Mouse (Mus musculus): ENCODE measurements around the gene Cryge.
"Not testable (repeated sequence)": the region's sequence is repeated elsewhere in the genome, so short reads cannot be mapped to it uniquely, and the experiment has no call there.

Cryge gene

DNA sequence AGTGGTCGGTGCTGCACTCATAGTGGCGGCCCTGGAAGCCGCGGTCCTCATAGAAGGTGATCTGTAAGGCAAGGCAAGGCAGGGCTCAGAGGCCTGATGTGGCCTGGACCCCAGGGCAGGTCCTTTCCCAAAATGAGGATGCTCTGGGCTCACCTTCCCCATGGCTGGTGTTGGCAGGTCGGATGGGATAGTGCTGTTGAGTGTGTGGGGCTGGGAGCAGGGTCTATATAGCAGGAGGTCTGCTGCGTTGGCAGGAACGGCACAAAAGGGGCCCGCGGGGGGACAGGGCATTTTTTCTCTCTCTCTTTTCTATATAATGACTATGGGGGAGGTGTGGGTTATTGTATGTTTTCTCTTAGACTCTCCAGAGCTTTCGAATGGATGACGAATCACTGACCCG is at the start of gene Cryge:
Cryge (minus strand) TSS at position 198 of the 400 bp plus-strand sequence.
- not testable (repeated sequence) for DNase-seq (ENCODE audit: low read depth, low spot score)

DNA sequence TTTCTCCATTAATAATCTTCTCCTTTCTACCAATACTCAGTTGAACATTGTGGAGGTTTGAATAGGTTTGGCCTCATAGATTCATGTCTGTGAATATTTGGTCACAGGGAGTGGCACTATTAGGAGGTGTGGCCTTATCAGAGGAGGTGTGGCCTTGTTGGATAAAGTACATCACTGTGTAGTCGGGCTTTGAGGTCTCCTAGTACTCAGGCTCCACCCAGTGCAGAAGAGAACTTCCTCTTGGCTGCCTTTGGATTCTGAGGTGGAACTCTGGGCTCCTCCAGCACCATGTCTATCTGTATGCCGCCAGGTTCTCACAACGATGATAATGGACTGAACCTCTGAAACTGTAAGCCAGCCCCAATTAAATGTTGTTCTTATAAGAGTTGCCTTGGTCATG is 46.0 kb upstream of the Cryge start:
- DNase-seq (ENCODE audit: low read depth, low spot score) = no peak

DNA sequence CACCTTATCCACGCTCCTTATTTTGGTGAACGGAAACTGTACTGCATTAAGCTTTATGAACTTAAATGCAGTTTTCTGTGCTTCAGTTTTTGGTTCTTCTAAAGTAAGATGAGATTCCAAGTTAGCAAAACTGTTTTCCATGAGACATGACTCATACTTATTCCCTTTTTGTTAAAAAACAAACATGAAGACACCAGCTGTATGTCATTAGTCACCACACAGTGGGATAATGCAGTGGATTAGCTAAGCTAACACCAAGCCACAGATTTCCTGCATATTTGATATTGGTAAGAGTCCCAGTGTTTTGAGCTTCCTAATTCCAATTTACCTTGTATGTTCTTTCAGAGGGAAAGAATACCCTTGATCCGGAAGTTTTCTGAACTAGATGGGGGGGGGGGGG is 40.6 kb upstream of the Cryge start:
- DNase-seq (ENCODE audit: low read depth, low spot score) = peak; percentile 9

DNA sequence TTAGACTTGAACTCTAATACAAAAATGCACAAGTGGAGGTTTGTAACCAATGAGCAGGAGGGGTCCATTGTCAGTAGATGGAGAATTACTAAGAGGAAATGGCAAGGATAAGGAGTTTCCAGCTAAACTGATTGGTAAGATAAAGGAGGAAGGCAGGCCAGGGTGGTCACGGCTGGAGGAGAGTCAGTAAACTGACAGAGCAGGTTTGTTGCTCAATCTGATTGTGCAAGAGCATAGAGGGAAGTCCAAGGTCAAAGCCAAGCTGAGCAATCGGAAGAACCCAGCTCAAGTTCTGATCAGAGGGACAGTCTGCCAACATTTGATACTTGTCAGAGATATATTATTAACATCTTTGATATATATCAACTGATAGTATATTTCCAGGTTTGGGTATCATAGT is 39.4 kb upstream of the Cryge start:
- no peak for DNase-seq (ENCODE audit: low read depth, low spot score)

DNA sequence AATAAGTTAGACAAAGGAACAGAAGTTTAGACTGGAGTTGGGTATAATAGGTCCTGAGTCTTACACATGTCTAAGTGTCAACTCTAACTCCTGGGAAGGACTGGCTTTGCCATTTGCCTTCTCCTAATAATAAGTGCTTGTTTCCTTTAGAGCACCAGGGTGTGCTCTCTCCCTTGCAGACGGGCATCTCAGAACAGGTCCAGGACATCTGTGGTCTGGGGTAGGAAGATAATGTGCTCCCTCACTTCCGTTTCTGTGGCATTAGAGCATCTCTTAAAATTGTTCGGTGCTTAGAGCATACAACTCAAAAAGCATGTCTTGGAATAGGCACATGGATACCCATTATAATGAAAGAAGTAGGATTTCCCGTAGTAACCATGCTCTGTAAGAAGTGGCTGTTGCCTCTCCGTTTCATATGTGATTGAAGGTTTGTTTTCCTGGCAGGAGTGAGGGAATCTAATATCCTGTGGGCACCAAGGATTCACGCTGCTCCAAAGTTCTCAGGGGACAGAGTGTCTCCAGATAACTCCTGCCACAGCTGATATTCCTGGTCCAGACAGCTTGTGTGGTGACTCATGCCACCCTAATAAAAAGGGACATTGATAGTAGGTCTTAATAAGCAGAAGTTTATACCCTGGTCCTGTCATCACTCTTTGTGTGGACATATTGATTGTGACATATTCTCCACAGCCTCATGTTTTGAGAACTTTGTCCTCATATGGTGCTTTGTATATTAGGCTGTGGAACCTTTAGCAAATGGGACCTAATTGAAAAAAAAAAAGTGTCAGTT is 37.8 kb upstream of the Cryge start:
- no peak for DNase-seq (ENCODE audit: low read depth, low spot score)

DNA sequence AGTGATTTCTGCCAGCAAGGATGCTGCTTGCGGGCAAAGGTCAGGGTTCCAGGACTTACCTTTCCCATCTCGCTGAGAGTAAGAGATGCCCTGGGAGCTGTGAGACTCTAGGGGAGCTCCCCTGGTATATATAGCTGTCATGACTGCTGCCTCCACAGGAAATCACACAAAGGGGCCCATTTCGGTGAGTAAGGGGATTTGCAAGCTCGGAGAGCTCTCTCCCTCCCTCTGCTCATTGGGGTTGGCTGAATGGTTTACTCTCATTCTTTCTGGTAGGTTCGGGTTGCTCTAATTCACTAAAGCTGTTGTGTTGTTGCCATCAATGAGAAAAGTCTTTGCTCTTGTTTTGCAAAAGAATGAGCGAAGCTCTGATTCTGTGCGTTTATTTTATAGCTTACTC is 31.2 kb upstream of the Cryge start, which contains the start of gene Crygb:
Crygb (minus strand) TSS at position 101 of the 400 bp plus-strand sequence.
- no peak for DNase-seq (ENCODE audit: low read depth, low spot score)

DNA sequence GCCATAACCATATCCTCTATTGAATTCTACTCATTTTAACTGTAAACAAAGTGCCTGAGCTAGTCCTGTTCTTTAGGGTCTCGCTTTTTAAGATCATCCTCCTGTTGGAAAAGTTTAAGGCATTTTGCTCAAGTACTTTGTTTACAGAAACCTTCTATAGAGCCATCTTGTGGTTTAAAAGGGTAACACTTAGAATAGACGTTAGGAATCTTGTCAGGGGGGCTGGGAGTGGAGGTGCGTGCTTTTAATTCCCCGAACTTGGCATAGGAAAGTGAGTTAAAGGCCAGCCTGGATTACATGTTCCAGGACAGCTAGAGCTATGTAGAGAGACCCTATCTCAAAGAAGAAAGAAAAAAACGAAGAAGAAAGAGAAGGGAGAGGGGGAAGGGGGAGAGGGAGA is 24.7 kb upstream of the Cryge start:
- DNase-seq (ENCODE audit: low read depth, low spot score) = no peak

DNA sequence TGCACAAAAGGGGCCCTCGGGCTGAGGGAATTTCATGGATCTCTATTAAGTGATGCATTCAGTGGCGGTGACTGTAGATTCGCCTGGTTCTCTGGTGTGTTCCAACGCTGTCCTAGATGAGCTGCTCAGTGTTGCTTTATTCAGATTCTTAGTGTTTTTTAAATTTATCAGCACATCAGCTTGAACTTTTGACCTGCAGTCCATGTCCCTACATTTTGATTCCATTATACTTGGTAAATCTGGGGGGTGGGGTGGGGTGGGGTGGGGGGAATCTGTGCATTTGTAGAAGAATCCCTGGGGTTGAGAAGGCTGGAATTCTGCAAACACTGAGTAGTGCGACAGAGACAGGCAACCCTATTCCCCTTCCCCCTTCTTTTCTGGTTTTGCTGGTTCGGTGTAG is 22.6 kb upstream of the Cryge start, which contains the start of gene Crygc:
Crygc (minus strand) TSS at position 101 of the 400 bp plus-strand sequence.
- no peak for DNase-seq (ENCODE audit: low read depth, low spot score)

DNA sequence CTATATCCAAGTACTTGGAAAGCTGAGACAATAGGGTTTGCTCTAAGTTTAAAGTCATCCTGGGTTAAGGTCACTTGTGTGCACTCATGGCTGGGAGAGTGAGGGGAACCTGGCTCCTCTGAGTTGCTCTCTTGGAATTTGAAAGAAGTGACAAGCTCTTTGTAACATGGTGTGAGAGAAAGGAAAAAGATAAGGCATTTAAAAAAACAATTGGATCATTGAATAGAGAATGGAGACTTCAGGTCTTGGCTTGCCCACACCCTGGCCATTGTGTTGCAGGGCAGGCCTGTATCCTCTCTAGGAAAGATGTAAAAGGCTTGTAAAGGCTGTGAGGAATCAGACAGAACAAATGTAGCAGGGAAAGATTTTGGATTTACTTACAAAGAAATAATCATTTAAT is 16.9 kb upstream of the Cryge start:
- DNase-seq (ENCODE audit: low read depth, low spot score) = no peak

DNA sequence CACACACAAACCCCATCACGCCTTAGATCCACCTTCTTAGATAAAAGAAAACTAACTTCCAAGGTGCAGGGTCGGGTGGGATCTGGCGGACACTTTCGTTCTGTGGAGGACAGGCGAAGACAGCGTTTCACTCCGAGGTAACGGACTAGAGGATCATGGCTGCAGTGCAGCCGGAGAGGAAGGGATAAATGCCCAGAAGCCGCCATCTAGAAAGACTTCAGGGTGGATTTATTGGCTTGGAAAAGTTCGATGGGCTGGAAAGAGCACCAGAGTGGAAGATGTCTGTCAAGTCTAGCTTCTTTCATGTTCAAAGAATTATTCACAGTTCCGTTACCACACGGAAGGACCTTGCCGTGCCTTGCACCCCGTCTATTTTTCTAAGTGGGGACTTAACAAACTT is 13.3 kb upstream of the Cryge start:
- DNase-seq (ENCODE audit: low read depth, low spot score) = no peak

DNA sequence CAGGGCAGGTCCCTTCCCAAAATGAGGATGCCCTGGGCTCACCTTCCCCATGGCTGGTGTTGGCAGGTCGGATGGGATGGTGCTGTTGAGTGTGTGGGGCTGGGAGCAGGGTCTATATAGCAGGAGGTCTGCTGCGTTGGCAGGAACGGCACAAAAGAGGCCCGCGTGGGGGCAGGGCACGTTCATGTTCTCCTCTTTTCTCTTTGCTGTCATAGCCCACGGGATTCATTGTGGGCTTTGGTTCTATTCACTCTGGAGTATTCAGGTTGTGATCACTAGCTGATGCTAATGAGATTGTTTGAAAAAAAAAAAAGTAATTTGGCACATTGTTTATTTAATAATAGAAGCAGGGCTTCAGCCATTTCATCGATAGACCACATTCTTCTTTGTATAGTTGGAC is 12.4 kb upstream of the Cryge start, which contains the start of gene Crygd:
Crygd (minus strand) TSS at position 101 of the 400 bp plus-strand sequence.
- no peak for DNase-seq (ENCODE audit: low read depth, low spot score)

DNA sequence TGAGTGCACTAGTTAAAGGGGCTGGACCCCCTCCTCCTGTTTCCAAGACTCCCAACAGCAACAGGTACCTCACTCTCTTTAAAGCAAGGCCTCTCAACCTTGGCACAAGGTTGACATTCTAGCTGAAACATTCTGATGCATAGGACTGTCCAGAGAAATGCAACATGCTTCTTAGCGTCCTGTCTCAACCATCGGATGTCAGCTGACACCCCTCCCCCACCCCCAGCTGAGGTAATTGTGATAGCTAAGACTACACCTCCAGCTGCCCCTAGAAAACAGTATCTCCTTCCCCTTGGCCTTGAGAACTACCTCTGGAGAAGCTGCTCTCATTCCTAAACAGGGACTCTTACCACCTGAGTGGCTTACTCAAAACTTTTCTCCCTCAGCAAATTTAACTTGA is 1.2 kb upstream of the Cryge start:
- DNase-seq (ENCODE audit: low read depth, low spot score) = no peak

DNA sequence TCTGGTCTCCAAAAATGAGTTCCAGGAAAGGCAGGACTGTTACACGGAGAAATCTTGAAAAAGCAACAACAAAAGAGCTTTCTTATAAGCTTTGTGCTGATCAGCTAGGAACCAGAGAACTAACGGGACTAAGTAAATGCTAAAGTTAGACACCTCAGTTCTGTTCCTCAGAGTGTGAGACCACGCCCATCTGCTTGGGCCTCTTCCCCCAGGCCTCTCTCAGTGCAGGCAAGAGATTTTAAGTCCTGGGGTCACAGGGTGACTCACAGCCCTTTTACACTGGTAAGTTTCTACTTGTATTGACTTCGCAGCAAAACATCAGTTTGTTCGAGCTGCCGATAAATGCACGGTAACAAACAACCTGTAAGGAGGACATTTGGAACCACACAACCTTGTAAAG is 747 bp upstream of the Cryge start:
- DNase-seq (ENCODE audit: low read depth, low spot score) = no peak

DNA sequence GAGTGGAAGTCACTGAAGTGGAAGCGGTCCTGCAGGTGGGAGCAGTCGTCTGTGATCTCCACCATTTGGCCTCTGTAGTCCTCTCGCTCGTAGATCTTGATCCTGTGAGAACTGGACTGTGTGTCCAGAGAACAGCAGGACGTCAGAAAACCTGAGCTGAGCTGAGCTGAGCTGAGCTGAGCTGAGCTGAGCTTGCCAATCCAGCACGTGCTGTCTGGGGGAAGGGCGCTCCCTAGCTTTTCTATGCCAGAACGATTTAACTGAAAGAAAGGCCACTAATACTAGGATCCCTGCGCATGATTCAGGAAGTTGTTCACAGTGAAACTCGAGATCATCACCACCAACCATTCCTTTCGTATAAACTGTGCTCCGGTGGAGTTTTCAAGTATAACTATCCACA is 2.2 kb downstream of the Cryge start:
- no peak for DNase-seq (ENCODE audit: low read depth, low spot score)

DNA sequence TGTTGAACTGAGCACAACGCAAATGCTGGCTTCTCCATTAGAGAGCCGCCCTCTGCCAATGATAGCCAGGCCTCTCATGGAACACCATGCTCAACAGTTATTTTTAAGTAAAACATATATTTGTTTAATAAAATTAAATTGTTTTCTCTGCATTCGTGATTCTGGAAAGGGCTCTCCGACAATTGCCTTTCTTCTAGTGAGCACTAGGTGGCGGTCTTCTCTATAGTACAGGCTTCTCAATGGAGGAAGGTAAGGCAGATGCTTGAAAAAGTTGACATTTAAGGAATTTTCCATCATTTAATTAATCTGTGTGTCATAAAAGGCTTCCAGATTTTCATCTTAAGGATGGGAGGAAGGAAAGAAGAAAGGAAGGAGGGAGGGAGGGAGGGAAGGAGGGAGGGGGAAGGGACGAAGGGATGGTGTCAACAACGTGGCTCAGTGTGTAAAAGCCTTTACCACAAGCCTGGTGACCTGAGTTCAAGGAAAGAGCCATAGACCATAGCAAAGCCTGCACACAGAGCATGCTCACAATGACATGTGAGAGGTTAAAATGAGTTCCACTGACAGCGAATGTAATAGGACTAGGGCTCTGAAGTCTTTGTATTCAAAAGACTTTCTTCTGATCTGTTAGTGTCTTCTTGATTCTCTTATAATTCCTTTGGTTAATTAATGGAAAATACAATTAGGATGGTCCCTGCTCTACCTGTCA is 4.4 kb downstream of the Cryge start:
- peak; percentile 8 for DNase-seq (ENCODE audit: low read depth, low spot score)

DNA sequence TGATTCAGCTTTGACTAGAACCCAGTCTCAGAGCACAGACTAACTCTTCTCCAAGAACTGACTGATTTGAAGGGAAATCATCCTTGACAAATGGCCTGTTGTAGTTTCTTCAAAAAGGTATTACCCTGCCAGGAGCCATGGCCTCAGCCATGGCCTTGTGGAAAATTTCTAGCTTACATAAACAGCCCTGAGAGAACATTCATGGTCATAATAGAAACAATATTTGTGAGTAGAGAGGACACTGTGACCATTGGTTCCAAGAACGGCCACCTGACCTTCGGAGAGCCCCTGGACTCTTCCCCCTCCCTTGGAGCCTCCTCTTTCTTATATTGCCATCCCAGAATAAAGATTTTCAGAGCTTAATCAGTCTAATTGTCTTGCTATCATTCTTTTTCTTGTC is 7.5 kb downstream of the Cryge start:
- no peak for DNase-seq (ENCODE audit: low read depth, low spot score)

DNA sequence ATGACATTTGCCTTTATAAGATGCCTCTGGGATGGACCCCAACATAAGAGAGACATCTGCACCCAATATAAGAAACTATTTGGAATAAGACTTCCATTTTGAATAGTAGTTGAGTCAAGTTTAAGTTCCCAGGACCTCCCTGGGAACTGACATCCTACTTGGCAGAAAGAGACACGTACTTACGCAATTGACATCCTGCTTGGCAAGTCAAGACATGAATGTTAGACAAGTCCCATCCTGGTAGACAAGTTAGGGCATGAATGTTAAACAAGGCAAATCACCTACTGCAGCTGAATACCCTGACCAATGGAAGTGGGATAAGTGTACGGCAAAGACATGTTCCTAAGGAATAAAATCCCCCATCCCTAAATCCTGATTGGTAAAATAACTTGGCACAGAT is 9.1 kb downstream of the Cryge start:
- DNase-seq (ENCODE audit: low read depth, low spot score) = no peak

DNA sequence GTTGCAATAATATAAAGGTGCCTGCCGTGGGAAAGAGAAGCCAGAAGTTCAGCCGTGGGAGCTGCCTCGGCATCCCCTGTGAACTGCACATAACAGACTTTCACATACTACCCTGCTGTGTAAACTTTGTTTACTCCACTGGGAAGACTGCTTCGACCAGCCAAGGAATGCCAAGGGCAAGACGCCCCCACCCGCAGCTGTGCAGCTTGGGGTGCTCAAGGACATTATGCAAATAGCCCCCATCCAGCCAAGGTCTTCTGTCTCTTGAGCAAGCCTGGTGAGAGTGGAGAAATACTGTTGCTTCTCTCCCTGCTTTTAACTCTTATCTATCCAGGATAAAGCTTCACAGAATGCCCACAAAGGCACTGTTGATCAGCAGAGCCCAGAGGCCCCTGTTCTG is 10.1 kb downstream of the Cryge start:
- no peak for DNase-seq (ENCODE audit: low read depth, low spot score)

DNA sequence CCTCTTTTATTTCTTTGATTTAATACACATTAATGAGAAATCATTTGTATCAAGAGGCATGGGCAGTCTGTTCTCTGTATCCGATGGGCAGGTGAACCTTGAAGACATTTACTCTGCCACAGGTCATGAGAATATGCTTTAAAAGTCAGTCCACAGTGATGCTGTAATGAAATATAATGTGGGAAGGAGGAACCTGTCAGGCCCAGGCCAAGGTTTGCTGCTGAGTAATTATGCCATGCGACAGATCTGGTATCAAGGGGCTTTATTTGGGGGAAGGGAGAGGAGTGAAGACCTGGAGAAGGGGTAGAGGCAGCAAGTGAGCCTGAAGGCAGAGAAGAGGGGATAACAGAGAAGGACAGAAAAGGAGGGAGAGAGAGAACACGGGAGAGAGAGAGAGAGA is 11.3 kb downstream of the Cryge start:
- no peak for DNase-seq (ENCODE audit: low read depth, low spot score)

DNA sequence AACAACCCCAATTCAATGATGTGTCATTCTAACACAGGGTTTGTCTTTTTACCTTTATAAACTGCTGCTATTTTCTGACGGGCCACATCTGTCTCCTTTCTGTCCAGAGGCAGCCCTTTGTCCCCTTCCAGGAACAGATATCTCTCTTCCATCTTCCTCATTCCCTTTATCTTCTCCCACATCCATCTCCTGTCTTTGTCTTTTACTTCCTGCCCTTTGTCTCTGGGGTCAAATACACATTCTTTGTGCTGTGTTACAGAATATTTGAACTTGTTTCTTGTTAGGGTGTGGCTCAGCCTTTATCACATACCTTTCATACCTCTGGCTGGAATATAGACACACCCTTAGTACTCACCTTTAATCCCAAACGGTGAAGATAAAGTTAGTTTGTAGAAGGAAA is 13.4 kb downstream of the Cryge start:
- DNase-seq (ENCODE audit: low read depth, low spot score) = no peak

DNA sequence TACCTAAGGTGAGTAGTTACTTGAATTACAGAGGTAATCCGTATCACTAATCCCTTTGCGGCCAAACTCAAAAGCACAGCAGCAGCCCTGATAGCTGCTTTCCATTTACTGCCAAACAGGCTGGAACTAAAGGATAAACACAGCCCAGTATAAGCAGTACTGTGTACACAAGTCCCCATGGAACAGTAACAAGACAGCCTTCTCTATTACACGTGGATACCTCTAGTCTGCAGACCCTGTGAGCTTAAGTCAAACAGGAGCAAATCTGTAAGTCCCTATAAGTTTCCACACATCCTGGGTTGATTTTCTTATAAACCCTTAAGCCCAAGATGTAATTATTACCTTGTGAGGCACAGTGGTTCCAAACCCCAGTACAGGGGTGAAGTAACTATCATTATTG is 15.4 kb downstream of the Cryge start:
- no peak for DNase-seq (ENCODE audit: low read depth, low spot score)

DNA sequence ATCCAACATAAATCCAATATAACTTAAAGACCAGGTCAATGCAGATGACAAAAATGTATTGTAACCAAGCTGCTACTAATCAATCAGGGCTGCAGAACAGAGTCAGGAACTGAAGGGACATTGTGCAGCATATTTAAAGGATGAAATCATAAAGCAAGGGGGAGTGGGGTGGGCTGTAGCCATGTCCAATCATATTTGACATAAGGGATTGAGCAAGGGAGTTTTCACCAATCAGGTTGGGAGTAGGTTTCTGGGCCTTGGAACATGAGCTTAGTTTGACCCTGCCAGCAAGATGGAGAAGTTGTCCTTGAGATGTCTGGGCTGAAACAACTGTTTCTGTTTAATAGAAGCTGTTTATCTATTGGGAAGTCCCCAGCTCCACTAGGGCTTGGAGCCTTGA is 18.3 kb downstream of the Cryge start, which contains the start of gene Akr1cl:
Akr1cl (minus strand) TSS at position 119 of the 400 bp plus-strand sequence.
- DNase-seq (ENCODE audit: low read depth, low spot score) = no peak

DNA sequence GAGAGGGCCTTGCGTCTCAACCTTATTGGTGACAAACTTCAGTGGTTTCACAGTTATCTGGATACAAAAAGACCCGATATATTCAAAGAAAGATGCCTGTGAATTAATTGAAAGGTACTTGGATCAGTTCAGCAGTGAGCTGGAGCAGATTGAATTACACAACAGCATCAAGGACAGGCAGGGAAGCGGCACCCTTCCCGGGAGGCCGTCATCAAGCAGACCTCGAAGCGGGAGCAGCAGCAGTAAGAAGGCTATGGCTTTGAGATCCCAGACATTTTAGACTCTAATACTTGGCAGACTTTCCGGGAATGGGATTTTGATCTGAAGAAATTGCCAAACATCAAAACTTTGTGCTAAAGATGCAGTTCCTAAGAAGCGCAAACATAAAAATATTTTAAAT is 22.7 kb downstream of the Cryge start:
- no peak for DNase-seq (ENCODE audit: low read depth, low spot score)

Measured in telencephalon, adult 2 months (tissue).